Mouse (Mus musculus): ENCODE results near the gene Fbxl21.
A peak's percentile ranks its signal among the peaks of the same experiment; 100 is the strongest.

Fbxl21 gene

GRCm38 (mm10) chr13:56522081-56522820 is at the start of gene Fbxl21:
TSS of gene Fbxl21 (plus strand) at chr13:56522472.
- DNase-seq: peak; percentile 97

GRCm38 (mm10) chr13:56472661-56473060 is 49.6 kb upstream of the Fbxl21 start:
- no peak for DNase-seq

- DNase-seq: peak; percentile 67
Observed at GRCm38 (mm10) chr13:56475363-56475762, 46.9 kb upstream of the Fbxl21 start.

GRCm38 (mm10) chr13:56476790-56477189 is 45.5 kb upstream of the Fbxl21 start:
- no peak for DNase-seq

- DNase-seq: peak; percentile 42
Observed at GRCm38 (mm10) chr13:56477271-56477670, 45.0 kb upstream of the Fbxl21 start.

GRCm38 (mm10) chr13:56478027-56478426 is 44.2 kb upstream of the Fbxl21 start:
- no peak for DNase-seq

GRCm38 (mm10) chr13:56482146-56482545 is 40.1 kb upstream of the Fbxl21 start, which contains the start of gene Il9:
TSS of gene Il9 (minus strand) at chr13:56482246.
- DNase-seq: no peak

GRCm38 (mm10) chr13:56488012-56488411 is 34.3 kb upstream of the Fbxl21 start:
- DNase-seq: no peak

- no peak for DNase-seq
Observed at GRCm38 (mm10) chr13:56494440-56494839, 27.8 kb upstream of the Fbxl21 start.

GRCm38 (mm10) chr13:56500132-56500531 is 22.1 kb upstream of the Fbxl21 start:
- no peak for DNase-seq

- no peak for DNase-seq
Observed at GRCm38 (mm10) chr13:56500636-56501035, 21.6 kb upstream of the Fbxl21 start.

- no peak for DNase-seq
Observed at GRCm38 (mm10) chr13:56501866-56502420, 20.3 kb upstream of the Fbxl21 start.

GRCm38 (mm10) chr13:56506871-56507496 is 15.3 kb upstream of the Fbxl21 start:
- no peak for DNase-seq

- no peak for DNase-seq
Observed at GRCm38 (mm10) chr13:56509796-56510195, 12.5 kb upstream of the Fbxl21 start.

GRCm38 (mm10) chr13:56513595-56513994 is 8.7 kb upstream of the Fbxl21 start:
- no peak for DNase-seq

GRCm38 (mm10) chr13:56516311-56516710 is 6.0 kb upstream of the Fbxl21 start:
- DNase-seq: no peak

GRCm38 (mm10) chr13:56516816-56517215 is 5.5 kb upstream of the Fbxl21 start:
- DNase-seq: no peak

GRCm38 (mm10) chr13:56522821-56523167 is 522 bp downstream of the Fbxl21 start:
- DNase-seq: no peak

- DNase-seq: no peak
Observed at GRCm38 (mm10) chr13:56526871-56527270, 4.6 kb downstream of the Fbxl21 start.

GRCm38 (mm10) chr13:56527846-56528245 is 5.6 kb downstream of the Fbxl21 start:
- no peak for DNase-seq

- DNase-seq: no peak
Observed at GRCm38 (mm10) chr13:56528281-56528680, 6.0 kb downstream of the Fbxl21 start.

GRCm38 (mm10) chr13:56529031-56529430 is 6.8 kb downstream of the Fbxl21 start:
- DNase-seq: no peak

- no peak for DNase-seq
Observed at GRCm38 (mm10) chr13:56529685-56530084, 7.4 kb downstream of the Fbxl21 start.

- no peak for DNase-seq
Observed at GRCm38 (mm10) chr13:56534931-56535330, 12.7 kb downstream of the Fbxl21 start.

Measured in lung, postnatal 10 days (tissue).